Mouse (Mus musculus): ENCODE results near the gene Cplx1. TPM values are rescaled to one million over a fixed set of nuclear protein-coding genes. Genes with fewer than 3 reads are reported as not detected.

Cplx1 gene
- polyA plus RNA-seq, 1 experiment: 564 TPM

- H3K27me3 ChIP-seq (ENCODE audit: control insufficient read depth, insufficient read depth, low read length): no peaks in the 10 kb centered on the region
- WGBS: 97% methylated on average over 2 of the region's 2 CpGs
- TF ChIP-seq CTCF (IDR thresholded peaks at IDR 0.05; ENCODE audit: borderline replicate concordance, insufficient read depth, low read depth, low read length) (no peak), POLR2A (IDR thresholded peaks at IDR 0.05; ENCODE audit: borderline replicate concordance, insufficient read depth, low read length) (no peak)
- DNase-seq: no peak
- no peaks in the 10 kb centered on the region for H3K4me1 ChIP-seq (ENCODE audit: control insufficient read depth, insufficient read depth, low read length)
- H3K4me3 ChIP-seq (replicated peaks; ENCODE audit: insufficient read depth, low read depth, low read length): no peak overlapping the region
- no peak overlapping the region for H3K27ac ChIP-seq (ENCODE audit: insufficient read depth, low read length)
Observed at GRCm38 (mm10) chr5:108562483-108562882, 12.7 kb upstream of the Cplx1 start.

- Histone ChIP-seq H3K4me1 (ENCODE audit: control insufficient read depth, insufficient read depth, low read length) (no peaks in the 10 kb centered on the region), H3K27me3 (ENCODE audit: control insufficient read depth, insufficient read depth, low read length) (no peaks in the 10 kb centered on the region), H3K4me3 (replicated peaks; ENCODE audit: insufficient read depth, low read depth, low read length) (no peak overlapping the region), H3K27ac (ENCODE audit: insufficient read depth, low read length) (no peak overlapping the region)
- no peak for TF ChIP-seq CTCF (IDR thresholded peaks at IDR 0.05; ENCODE audit: borderline replicate concordance, insufficient read depth, low read depth, low read length)
- 83% methylated on average over 4 of the region's 4 CpGs for WGBS
- no peak for DNase-seq
Observed at GRCm38 (mm10) chr5:108556986-108557385, 7.2 kb upstream of the Cplx1 start.

GRCm38 (mm10) chr5:108554041-108554440 is 4.2 kb upstream of the Cplx1 start:
- Histone ChIP-seq H3K27ac (ENCODE audit: insufficient read depth, low read length) (no peak overlapping the region), H3K27me3 (ENCODE audit: control insufficient read depth, insufficient read depth, low read length) (no peaks in the 10 kb centered on the region), H3K4me3 (replicated peaks; ENCODE audit: insufficient read depth, low read depth, low read length) (no peak overlapping the region), H3K4me1 (ENCODE audit: control insufficient read depth, insufficient read depth, low read length) (0 out of 2 replicates have a peak, but pooled peaks cover 5% of the 10 kb centered on the region)
- DNase-seq: no peak
- WGBS: 67% methylated on average over 1 of the region's 1 CpGs
- TF ChIP-seq CTCF (IDR thresholded peaks at IDR 0.05; ENCODE audit: borderline replicate concordance, insufficient read depth, low read depth, low read length): no peak
- no peak for TF ChIP-seq POLR2A (IDR thresholded peaks at IDR 0.05; ENCODE audit: borderline replicate concordance, insufficient read depth, low read length)

GRCm38 (mm10) chr5:108550207-108550594 is 377 bp upstream of the Cplx1 start:
- peak overlapping the region; percentile 93 for H3K4me3 ChIP-seq (replicated peaks; ENCODE audit: insufficient read depth, low read depth, low read length)
- DNase-seq: no peak
- peak overlapping the region; percentile 65 for H3K27ac ChIP-seq (ENCODE audit: insufficient read depth, low read length)
- TF ChIP-seq CTCF (IDR thresholded peaks at IDR 0.05; ENCODE audit: borderline replicate concordance, insufficient read depth, low read depth, low read length) (no peak), POLR2A (IDR thresholded peaks at IDR 0.05; ENCODE audit: borderline replicate concordance, insufficient read depth, low read length) (no peak)
- WGBS: 2% methylated on average over 16 of the region's 16 CpGs
- peaks cover 24% of the 10 kb centered on the region for H3K4me1 ChIP-seq (ENCODE audit: control insufficient read depth, insufficient read depth, low read length)
- H3K27me3 ChIP-seq (ENCODE audit: control insufficient read depth, insufficient read depth, low read length): no peaks in the 10 kb centered on the region

- TF ChIP-seq CTCF (IDR thresholded peaks at IDR 0.05; ENCODE audit: borderline replicate concordance, insufficient read depth, low read depth, low read length) (no peak), POLR2A (IDR thresholded peaks at IDR 0.05; ENCODE audit: borderline replicate concordance, insufficient read depth, low read length) (no peak)
- DNase-seq: no peak
- no peaks in the 10 kb centered on the region for H3K27me3 ChIP-seq (ENCODE audit: control insufficient read depth, insufficient read depth, low read length)
- H3K4me3 ChIP-seq (replicated peaks; ENCODE audit: insufficient read depth, low read depth, low read length): peak overlapping the region; percentile 93
- H3K4me1 ChIP-seq (ENCODE audit: control insufficient read depth, insufficient read depth, low read length): peaks cover 28% of the 10 kb centered on the region
- H3K27ac ChIP-seq (ENCODE audit: insufficient read depth, low read length): peak overlapping the region; percentile 65
- 1% methylated on average over 7 of the region's 7 CpGs for WGBS
Observed at GRCm38 (mm10) chr5:108549137-108549488, 711 bp downstream of the Cplx1 start.

- DNase-seq: peak; percentile 39 to 56
- no peak for TF ChIP-seq CTCF (IDR thresholded peaks at IDR 0.05; ENCODE audit: borderline replicate concordance, insufficient read depth, low read depth, low read length)
- no peak for TF ChIP-seq POLR2A (IDR thresholded peaks at IDR 0.05; ENCODE audit: borderline replicate concordance, insufficient read depth, low read length)
- H3K27me3 ChIP-seq (ENCODE audit: control insufficient read depth, insufficient read depth, low read length): no peaks in the 10 kb centered on the region
- WGBS: 57% methylated on average over 5 of the region's 5 CpGs
- H3K4me1 ChIP-seq (ENCODE audit: control insufficient read depth, insufficient read depth, low read length): peaks cover 31% of the 10 kb centered on the region
- peak overlapping the region; percentile 6 for H3K4me3 ChIP-seq (replicated peaks; ENCODE audit: insufficient read depth, low read depth, low read length)
- no peak overlapping the region for H3K27ac ChIP-seq (ENCODE audit: insufficient read depth, low read length)
Observed at GRCm38 (mm10) chr5:108547636-108548035, 2.2 kb downstream of the Cplx1 start.

- peaks cover 28% of the 10 kb centered on the region for H3K4me1 ChIP-seq (ENCODE audit: control insufficient read depth, insufficient read depth, low read length)
- no peak overlapping the region for H3K27ac ChIP-seq (ENCODE audit: insufficient read depth, low read length)
- WGBS: 30% methylated on average over 7 of the region's 7 CpGs
- H3K27me3 ChIP-seq (ENCODE audit: control insufficient read depth, insufficient read depth, low read length): no peaks in the 10 kb centered on the region
- TF ChIP-seq CTCF (IDR thresholded peaks at IDR 0.05; ENCODE audit: borderline replicate concordance, insufficient read depth, low read depth, low read length) (no peak), POLR2A (IDR thresholded peaks at IDR 0.05; ENCODE audit: borderline replicate concordance, insufficient read depth, low read length) (no peak)
- peak; percentile 26 to 50 for DNase-seq
- H3K4me3 ChIP-seq (replicated peaks; ENCODE audit: insufficient read depth, low read depth, low read length): no peak overlapping the region
Observed at GRCm38 (mm10) chr5:108543516-108544291, 6.1 kb downstream of the Cplx1 start.

- 0 out of 2 replicates have a peak, but pooled peaks cover 2% of the 10 kb centered on the region for H3K4me1 ChIP-seq (ENCODE audit: control insufficient read depth, insufficient read depth, low read length)
- H3K27ac ChIP-seq (ENCODE audit: insufficient read depth, low read length): no peak overlapping the region
- H3K4me3 ChIP-seq (replicated peaks; ENCODE audit: insufficient read depth, low read depth, low read length): no peak overlapping the region
- DNase-seq: no peak
- no peaks in the 10 kb centered on the region for H3K27me3 ChIP-seq (ENCODE audit: control insufficient read depth, insufficient read depth, low read length)
- 97% methylated on average over 2 of the region's 2 CpGs for WGBS
- TF ChIP-seq CTCF (IDR thresholded peaks at IDR 0.05; ENCODE audit: borderline replicate concordance, insufficient read depth, low read depth, low read length) (no peak), POLR2A (IDR thresholded peaks at IDR 0.05; ENCODE audit: borderline replicate concordance, insufficient read depth, low read length) (no peak)
Observed at GRCm38 (mm10) chr5:108534188-108534587, 15.6 kb downstream of the Cplx1 start.

Measured in cerebellum, adult 2 months (tissue).